Mouse (Mus musculus): ENCODE results near the gene D10Wsu102e.

DNA sequence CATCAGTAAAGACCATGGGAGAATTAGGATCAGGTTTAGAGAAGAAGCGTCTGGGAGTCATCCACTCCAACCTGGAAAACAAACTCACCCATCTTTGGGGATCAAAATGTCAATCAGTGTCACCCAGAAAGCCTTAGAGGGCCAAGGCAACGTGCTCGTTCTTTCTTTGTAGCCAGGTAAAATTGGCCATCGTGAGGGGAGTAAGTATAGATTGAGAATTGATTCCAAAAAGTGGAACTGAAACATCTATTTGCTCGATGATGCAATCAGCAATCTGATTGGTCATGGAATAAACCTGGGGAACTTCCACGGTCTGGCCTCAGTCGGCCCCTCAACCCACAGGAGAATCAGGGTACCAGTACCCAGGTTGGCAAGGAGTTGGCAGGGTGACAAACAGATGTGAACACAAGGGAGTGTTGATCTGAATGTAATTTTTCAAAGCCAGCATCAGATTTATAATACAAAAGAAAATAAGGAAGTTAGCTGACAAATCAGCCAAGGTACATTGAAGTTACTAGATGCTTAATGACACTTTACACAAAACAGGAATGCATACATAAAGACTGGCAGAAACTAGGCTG is 25.4 kb downstream of the D10Wsu102e start:
- TF ChIP-seq POLR2A (IDR thresholded peaks at IDR 0.05; ENCODE audit: insufficient read depth, low read depth, low read length) (no peak), CTCF (IDR thresholded peaks at IDR 0.05; ENCODE audit: insufficient read depth, low read depth, low read length) (no peak)

Data from olfactory bulb, adult 2 months (tissue).